Mouse (Mus musculus): ENCODE measurements around the gene Aldh16a1. TPM values are rescaled to one million over a fixed set of nuclear protein-coding genes. Genes with fewer than 3 reads are reported as not detected.

The Aldh16a1 gene
- total and polyA plus RNA-seq, 3 experiments: 26.3 to 110 (median 33.8) TPM

GRCm38 (mm10) chr7:45093516-45093905 lies 60.9 kb downstream of the Aldh16a1 start:
- peaks cover 33% of the 10 kb centered on the region for H3K27me3 ChIP-seq (ENCODE audit: insufficient read depth, low read length)
- no peaks in the 10 kb centered on the region for H3K36me3 ChIP-seq (replicated peaks)
- DNase-seq (ENCODE audit: low spot score) (no peak), ATAC-seq (ENCODE audit: extremely low read depth, insufficient number of reproducible peaks, low FRiP score, poor library complexity, severe bottlenecking) (no peak)
- no peak overlapping the region for H3K4me3 ChIP-seq (ENCODE audit: low read depth, low read length)
- peaks cover 51% of the 10 kb centered on the region for H3K4me1 ChIP-seq (ENCODE audit: insufficient read depth, low read depth, low read length)
- no peaks in the 10 kb centered on the region for H3K9me3 ChIP-seq (replicated peaks)
- TF ChIP-seq TAL1 (conservative IDR thresholded peaks at IDR 0.05; ENCODE audit: low read depth, low read length): no peak
- TF ChIP-seq GATA2 (IDR thresholded peaks at IDR 0.05; ENCODE audit: borderline replicate concordance, low read depth, low read length): no peak
- TF ChIP-seq GATA1 (IDR thresholded peaks at IDR 0.05; ENCODE audit: borderline replicate concordance, low read length): no peak
- TF ChIP-seq CTCF (IDR thresholded peaks at IDR 0.05; ENCODE audit: low read depth, low read length): no peak
- no peak for TF ChIP-seq POLR2AphosphoS5 (IDR thresholded peaks at IDR 0.05; ENCODE audit: insufficient replicate concordance, low read depth, low read length)

GRCm38 (mm10) chr7:45092828-45093515 lies 61.4 kb downstream of the Aldh16a1 start:
- Histone ChIP-seq H3K4me1 (ENCODE audit: insufficient read depth, low read depth, low read length) (peaks cover 52% of the 10 kb centered on the region), H3K9me3 (replicated peaks) (no peaks in the 10 kb centered on the region), H3K36me3 (replicated peaks) (no peaks in the 10 kb centered on the region), H3K4me3 (ENCODE audit: low read depth, low read length) (no peak overlapping the region), H3K27me3 (ENCODE audit: insufficient read depth, low read length) (peaks cover 36% of the 10 kb centered on the region)
- DNase-seq (ENCODE audit: low spot score) (no peak), ATAC-seq (ENCODE audit: extremely low read depth, insufficient number of reproducible peaks, low FRiP score, poor library complexity, severe bottlenecking) (no peak)
- TF ChIP-seq GATA1 (IDR thresholded peaks at IDR 0.05; ENCODE audit: borderline replicate concordance, low read length) (no peak), CTCF (IDR thresholded peaks at IDR 0.05; ENCODE audit: low read depth, low read length) (no peak), TAL1 (conservative IDR thresholded peaks at IDR 0.05; ENCODE audit: low read depth, low read length) (no peak), POLR2AphosphoS5 (IDR thresholded peaks at IDR 0.05; ENCODE audit: insufficient replicate concordance, low read depth, low read length) (no peak), GATA2 (IDR thresholded peaks at IDR 0.05; ENCODE audit: borderline replicate concordance, low read depth, low read length) (no peak)

GRCm38 (mm10) chr7:45092048-45092447 lies 62.3 kb downstream of the Aldh16a1 start, which contains the start of gene Rcn3:
Rcn3 (minus strand) TSS chr7:45092221.
- Histone ChIP-seq H3K9me3 (replicated peaks) (no peaks in the 10 kb centered on the region), H3K27me3 (ENCODE audit: insufficient read depth, low read length) (peaks cover 44% of the 10 kb centered on the region), H3K4me1 (ENCODE audit: insufficient read depth, low read depth, low read length) (peaks cover 46% of the 10 kb centered on the region), H3K36me3 (replicated peaks) (no peaks in the 10 kb centered on the region), H3K4me3 (ENCODE audit: low read depth, low read length) (peak within 1 kb of the TSS; percentile 56; the same call in 1 of the 2 replicates)
- TF ChIP-seq GATA2 (IDR thresholded peaks at IDR 0.05; ENCODE audit: borderline replicate concordance, low read depth, low read length): no peak
- no peak for TF ChIP-seq CTCF (IDR thresholded peaks at IDR 0.05; ENCODE audit: low read depth, low read length)
- TF ChIP-seq TAL1 (conservative IDR thresholded peaks at IDR 0.05; ENCODE audit: low read depth, low read length): no peak
- TF ChIP-seq POLR2AphosphoS5 (IDR thresholded peaks at IDR 0.05; ENCODE audit: insufficient replicate concordance, low read depth, low read length): no peak
- no peak for TF ChIP-seq GATA1 (IDR thresholded peaks at IDR 0.05; ENCODE audit: borderline replicate concordance, low read length)
- DNase-seq (ENCODE audit: low spot score) (peak; percentile 40), ATAC-seq (ENCODE audit: extremely low read depth, insufficient number of reproducible peaks, low FRiP score, poor library complexity, severe bottlenecking) (no peak)

- H3K4me3 ChIP-seq (ENCODE audit: low read depth, low read length): peak overlapping the region; percentile 56; the same call in 1 of the 2 replicates
- no peak for ATAC-seq (ENCODE audit: extremely low read depth, insufficient number of reproducible peaks, low FRiP score, poor library complexity, severe bottlenecking)
- peaks cover 46% of the 10 kb centered on the region for H3K4me1 ChIP-seq (ENCODE audit: insufficient read depth, low read depth, low read length)
- TF ChIP-seq GATA2 (IDR thresholded peaks at IDR 0.05; ENCODE audit: borderline replicate concordance, low read depth, low read length) (no peak), TAL1 (conservative IDR thresholded peaks at IDR 0.05; ENCODE audit: low read depth, low read length) (no peak), CTCF (IDR thresholded peaks at IDR 0.05; ENCODE audit: low read depth, low read length) (no peak), GATA1 (IDR thresholded peaks at IDR 0.05; ENCODE audit: borderline replicate concordance, low read length) (no peak), POLR2AphosphoS5 (IDR thresholded peaks at IDR 0.05; ENCODE audit: insufficient replicate concordance, low read depth, low read length) (no peak)
- H3K27me3 ChIP-seq (ENCODE audit: insufficient read depth, low read length): peaks cover 44% of the 10 kb centered on the region
- no peak for DNase-seq (ENCODE audit: low spot score)
- no peaks in the 10 kb centered on the region for H3K9me3 ChIP-seq (replicated peaks)
- H3K36me3 ChIP-seq (replicated peaks): no peaks in the 10 kb centered on the region
These were observed 63.1 kb downstream of the Aldh16a1 start for GRCm38 (mm10) chr7:45091001-45091990.

Other genes starting within 250 kb of the Aldh16a1 start
Only the 20 nearest of the 32 such genes appear.
- 16.3 and 22.1 TPM in 2 replicates for gene Rras, start 136.6 kb downstream of the Aldh16a1 start, total RNA-seq (2014; fragmentation: Nextera tagmentation)
- gene Rras, start 136.6 kb downstream of the Aldh16a1 start, total RNA-seq (2017): 3.1 and 3.2 TPM in 2 replicates
- 5.6 and 6.9 TPM in 2 replicates for gene Rras, start 136.6 kb downstream of the Aldh16a1 start, polyA plus RNA-seq (2012)
- 36.7 and 42.4 TPM in 2 replicates for gene Prr12, start 101.7 kb downstream of the Aldh16a1 start, total RNA-seq (2014; fragmentation: Nextera tagmentation)
- gene Prr12, start 101.7 kb downstream of the Aldh16a1 start, total RNA-seq (2017): 1.6 and 2.0 TPM in 2 replicates
- 91.6 and 98.4 TPM in 2 replicates for gene Prr12, start 101.7 kb downstream of the Aldh16a1 start, polyA plus RNA-seq (2012)
- gene Nosip, start 92.2 kb downstream of the Aldh16a1 start, total RNA-seq (2014; fragmentation: Nextera tagmentation): 43.6 and 49.1 TPM in 2 replicates
- gene Nosip, start 92.2 kb downstream of the Aldh16a1 start, total RNA-seq (2017): 38.9 and 49.4 TPM in 2 replicates
- gene Nosip, start 92.2 kb downstream of the Aldh16a1 start, polyA plus RNA-seq (2012): 104 and 110 TPM in 2 replicates
- gene Prrg2, start 91.9 kb downstream of the Aldh16a1 start, total RNA-seq (2014; fragmentation: Nextera tagmentation): 11.5 and 17.8 TPM in 2 replicates
- 6.8 and 9.5 TPM in 2 replicates for gene Prrg2, start 91.9 kb downstream of the Aldh16a1 start, total RNA-seq (2017)
- gene Prrg2, start 91.9 kb downstream of the Aldh16a1 start, polyA plus RNA-seq (2012): 34.7 and 38.8 TPM in 2 replicates
- 0.49 TPM in 1 of 2 replicates, not detected in the other for gene Rcn3, start 62.4 kb downstream of the Aldh16a1 start, total RNA-seq (2014; fragmentation: Nextera tagmentation)
- not detected in 2 replicates for gene Rcn3, start 62.4 kb downstream of the Aldh16a1 start, total RNA-seq (2017)
- 0.31 and 0.33 TPM in 2 replicates for gene Rcn3, start 62.4 kb downstream of the Aldh16a1 start, polyA plus RNA-seq (2012)
- gene Fcgrt, start 50.7 kb downstream of the Aldh16a1 start, total RNA-seq (2014; fragmentation: Nextera tagmentation): not detected in 2 replicates
- not detected in 2 replicates for gene Fcgrt, start 50.7 kb downstream of the Aldh16a1 start, total RNA-seq (2017)
- not detected in 2 replicates for gene Fcgrt, start 50.7 kb downstream of the Aldh16a1 start, polyA plus RNA-seq (2012)
- 916 and 1,000 TPM in 2 replicates for gene Rps11, start 30.1 kb downstream of the Aldh16a1 start, total RNA-seq (2014; fragmentation: Nextera tagmentation)
- 1,298 and 1,329 TPM in 2 replicates for gene Rps11, start 30.1 kb downstream of the Aldh16a1 start, total RNA-seq (2017)
- gene Rps11, start 30.1 kb downstream of the Aldh16a1 start, polyA plus RNA-seq (2012): 151 and 217 TPM in 2 replicates
- gene Rpl13a, start 25.8 kb downstream of the Aldh16a1 start, total RNA-seq (2014; fragmentation: Nextera tagmentation): 1,386 and 1,478 TPM in 2 replicates
- 2,356 and 2,406 TPM in 2 replicates for gene Rpl13a, start 25.8 kb downstream of the Aldh16a1 start, total RNA-seq (2017)
- gene Rpl13a, start 25.8 kb downstream of the Aldh16a1 start, polyA plus RNA-seq (2012): 5,469 and 6,084 TPM in 2 replicates
- gene Gm45713, start 18.4 kb downstream of the Aldh16a1 start, total RNA-seq (2014; fragmentation: Nextera tagmentation): not detected in 2 replicates
- 0.16 and 0.23 TPM in 2 replicates for gene Gm45713, start 18.4 kb downstream of the Aldh16a1 start, total RNA-seq (2017)
- gene Gm45713, start 18.4 kb downstream of the Aldh16a1 start, polyA plus RNA-seq (2012): 1.0 and 1.3 TPM in 2 replicates
- gene Flt3l, start 18.2 kb downstream of the Aldh16a1 start, total RNA-seq (2014; fragmentation: Nextera tagmentation): 75.7 and 76.5 TPM in 2 replicates
- gene Flt3l, start 18.2 kb downstream of the Aldh16a1 start, total RNA-seq (2017): 41.0 and 48.6 TPM in 2 replicates
- gene Flt3l, start 18.2 kb downstream of the Aldh16a1 start, polyA plus RNA-seq (2012): 31.7 and 38.8 TPM in 2 replicates
- gene Pih1d1, start 281 bp downstream of the Aldh16a1 start, total RNA-seq (2014; fragmentation: Nextera tagmentation): 82.8 and 124 TPM in 2 replicates
- gene Pih1d1, start 281 bp downstream of the Aldh16a1 start, total RNA-seq (2017): 60.9 and 68.4 TPM in 2 replicates
- gene Pih1d1, start 281 bp downstream of the Aldh16a1 start, polyA plus RNA-seq (2012): 46.4 TPM in 2 replicates
- gene Slc17a7, start 9.4 kb upstream of the Aldh16a1 start, total RNA-seq (2014; fragmentation: Nextera tagmentation): not detected in 2 replicates
- gene Slc17a7, start 9.4 kb upstream of the Aldh16a1 start, total RNA-seq (2017): 0.06 and 0.11 TPM in 2 replicates
- gene Slc17a7, start 9.4 kb upstream of the Aldh16a1 start, polyA plus RNA-seq (2012): 0.02 and 0.08 TPM in 2 replicates
- not detected in 2 replicates for gene Gfy, start 25.0 kb upstream of the Aldh16a1 start, total RNA-seq (2014; fragmentation: Nextera tagmentation)
- 0.05 and 0.06 TPM in 2 replicates for gene Gfy, start 25.0 kb upstream of the Aldh16a1 start, total RNA-seq (2017)
- not detected in 2 replicates for gene Gfy, start 25.0 kb upstream of the Aldh16a1 start, polyA plus RNA-seq (2012)
- not detected in 2 replicates for gene Pth2, start 26.4 kb upstream of the Aldh16a1 start, total RNA-seq (2014; fragmentation: Nextera tagmentation)
- gene Pth2, start 26.4 kb upstream of the Aldh16a1 start, total RNA-seq (2017): not detected in 2 replicates
- gene Pth2, start 26.4 kb upstream of the Aldh16a1 start, polyA plus RNA-seq (2012): not detected in 2 replicates
- gene Ccdc155, start 50.3 kb upstream of the Aldh16a1 start, total RNA-seq (2014; fragmentation: Nextera tagmentation): not detected in 2 replicates
- not detected in 2 replicates for gene Ccdc155, start 50.3 kb upstream of the Aldh16a1 start, total RNA-seq (2017)
- not detected in 2 replicates for gene Ccdc155, start 50.3 kb upstream of the Aldh16a1 start, polyA plus RNA-seq (2012)
- gene Dkkl1, start 57.6 kb upstream of the Aldh16a1 start, total RNA-seq (2014; fragmentation: Nextera tagmentation): not detected in 2 replicates
- gene Dkkl1, start 57.6 kb upstream of the Aldh16a1 start, total RNA-seq (2017): 0.11 TPM in 1 of 2 replicates, not detected in the other
- gene Dkkl1, start 57.6 kb upstream of the Aldh16a1 start, polyA plus RNA-seq (2012): not detected in 2 replicates
- gene Tead2, start 61.2 kb upstream of the Aldh16a1 start, total RNA-seq (2014; fragmentation: Nextera tagmentation): not detected in 2 replicates
- 0.38 TPM in 1 of 2 replicates, not detected in the other for gene Tead2, start 61.2 kb upstream of the Aldh16a1 start, total RNA-seq (2017)
- gene Tead2, start 61.2 kb upstream of the Aldh16a1 start, polyA plus RNA-seq (2012): not detected in 2 replicates
- 167 and 172 TPM in 2 replicates for gene Cd37, start 84.5 kb upstream of the Aldh16a1 start, total RNA-seq (2014; fragmentation: Nextera tagmentation)
- gene Cd37, start 84.5 kb upstream of the Aldh16a1 start, total RNA-seq (2017): 47.3 and 48.7 TPM in 2 replicates
- gene Cd37, start 84.5 kb upstream of the Aldh16a1 start, polyA plus RNA-seq (2012): 51.2 and 75.3 TPM in 2 replicates
- gene Slc6a16, start 86.5 kb upstream of the Aldh16a1 start, total RNA-seq (2014; fragmentation: Nextera tagmentation): not detected in 2 replicates
- gene Slc6a16, start 86.5 kb upstream of the Aldh16a1 start, total RNA-seq (2017): 0.12 and 0.27 TPM in 2 replicates
- gene Slc6a16, start 86.5 kb upstream of the Aldh16a1 start, polyA plus RNA-seq (2012): not detected in 2 replicates
- not detected in 2 replicates for gene Slc6a21, start 122.9 kb upstream of the Aldh16a1 start, total RNA-seq (2014; fragmentation: Nextera tagmentation)
- gene Slc6a21, start 122.9 kb upstream of the Aldh16a1 start, total RNA-seq (2017): 0.23 and 0.38 TPM in 2 replicates
- gene Slc6a21, start 122.9 kb upstream of the Aldh16a1 start, polyA plus RNA-seq (2012): not detected in 2 replicates